Mouse (Mus musculus): ENCODE measurements around the gene Ccnf. TPM values are rescaled to one million over a fixed set of nuclear protein-coding genes. Genes with fewer than 3 reads are reported as not detected.

The Ccnf gene
- polyA plus RNA-seq, 1 experiment, result 1.7 TPM

GRCm38 (mm10) chr17:24223513-24223912, 27.8 kb downstream of the Ccnf start:
- DNase-seq (ENCODE audit: low spot score), result no peak

GRCm38 (mm10) chr17:24222653-24223052, 28.6 kb downstream of the Ccnf start:
- DNase-seq (ENCODE audit: low spot score), result no peak

- DNase-seq (ENCODE audit: low spot score), result peak; percentile 70
Observed at GRCm38 (mm10) chr17:24220435-24221411, 30.6 kb downstream of the Ccnf start, which contains the start of gene Tedc2. Gene Tedc2 (minus strand): TSS chr17:24220851.

- no peak for DNase-seq (ENCODE audit: low spot score)
Observed at GRCm38 (mm10) chr17:24216836-24217235, 34.4 kb downstream of the Ccnf start.

GRCm38 (mm10) chr17:24213186-24213585, 38.1 kb downstream of the Ccnf start:
- DNase-seq (ENCODE audit: low spot score), result no peak

GRCm38 (mm10) chr17:24212441-24213018, 38.8 kb downstream of the Ccnf start:
- no peak for DNase-seq (ENCODE audit: low spot score)

- no peak for DNase-seq (ENCODE audit: low spot score)
Observed at GRCm38 (mm10) chr17:24211631-24212440, 39.4 kb downstream of the Ccnf start.

GRCm38 (mm10) chr17:24210591-24210990, 40.7 kb downstream of the Ccnf start:
- no peak for DNase-seq (ENCODE audit: low spot score)

GRCm38 (mm10) chr17:24209916-24210240, 41.4 kb downstream of the Ccnf start:
- no peak for DNase-seq (ENCODE audit: low spot score)

GRCm38 (mm10) chr17:24209043-24209915, 42.0 kb downstream of the Ccnf start, which contains the start of gene Ntn3:
Gene Ntn3 (minus strand): TSS chr17:24209531.
- peak; percentile 43 for DNase-seq (ENCODE audit: low spot score)

- no peak for DNase-seq (ENCODE audit: low spot score)
Observed at GRCm38 (mm10) chr17:24208641-24209042, 42.6 kb downstream of the Ccnf start.

GRCm38 (mm10) chr17:24207768-24208640, 43.3 kb downstream of the Ccnf start:
- DNase-seq (ENCODE audit: low spot score), result no peak

- DNase-seq (ENCODE audit: low spot score), result no peak
Observed at GRCm38 (mm10) chr17:24206451-24207351, 44.6 kb downstream of the Ccnf start.

- DNase-seq (ENCODE audit: low spot score), result no peak
Observed at GRCm38 (mm10) chr17:24205908-24206361, 45.3 kb downstream of the Ccnf start.

GRCm38 (mm10) chr17:24205284-24205888, 45.9 kb downstream of the Ccnf start, which contains the start of gene Tbc1d24:
Gene Tbc1d24 (minus strand): TSS chr17:24205562.
- peak; percentile 82 for DNase-seq (ENCODE audit: low spot score)

- no peak for DNase-seq (ENCODE audit: low spot score)
Observed at GRCm38 (mm10) chr17:24204846-24205245, 46.4 kb downstream of the Ccnf start.

- no peak for DNase-seq (ENCODE audit: low spot score)
Observed at GRCm38 (mm10) chr17:24203611-24204534, 47.4 kb downstream of the Ccnf start.
